Mouse (Mus musculus) limb, embryonic 11.5 days (tissue): ENCODE measurements at regions not wholly inside any gene's neighbourhood (a gene's known extent, or its start where the extent isn't known, plus 50 kb on each side); places are given as distances from the start of the nearest gene placed in this dataset.

Experiments
- ATAC-seq: fragments of 200-750 bp; cut with Nextera tagmentation; 2 replicates; pipeline ENCODE4 v1.8.0; 2017; ENCODE audit warnings: low read depth; ENCODE audit not compliant: insufficient number of reproducible peaks, low FRiP score, low TSS enrichment
- DNase-seq: peaks from one replicate; pipeline ENCODE4 v3.0.0-alpha.2; 2015; ENCODE audit warnings: low spot score
- H3K27ac ChIP-seq: fragments of 300-500 bp; sonication (generic); replicated peaks from 2 replicates; pipeline ENCODE4 v1.5.1; 2014; ENCODE audit warnings: low read depth, mild to moderate bottlenecking, low read length
- H3K27me3 ChIP-seq: fragments of 300-500 bp; sonication (generic); 2 replicates; pipeline ENCODE4 v1.6.1; 2014; ENCODE audit warnings: mild to moderate bottlenecking, low read length, mixed read lengths; ENCODE audit not compliant: control insufficient read depth, insufficient read depth
- H3K36me3 ChIP-seq: fragments of 300-500 bp; sonication (generic); 2 replicates; pipeline ENCODE4 v1.6.1; 2014; ENCODE audit warnings: mild to moderate bottlenecking, low read length, moderate library complexity, mixed read lengths; ENCODE audit not compliant: control insufficient read depth, insufficient read depth
- H3K4me1 ChIP-seq: fragments of 300-500 bp; sonication (generic); 2 replicates; pipeline ENCODE4 v1.6.1; 2014; ENCODE audit warnings: low read length, mixed read lengths; ENCODE audit not compliant: control insufficient read depth, insufficient read depth
- H3K4me2 ChIP-seq: fragments of 300-500 bp; sonication (generic); 2 replicates; pipeline ENCODE4 v1.6.1; 2014; ENCODE audit warnings: low read depth, mild to moderate bottlenecking, moderate library complexity; ENCODE audit not compliant: severe bottlenecking
- H3K4me3 ChIP-seq: fragments of 300-500 bp; sonication (generic); 2 replicates; pipeline ENCODE4 v1.5.1; 2014; ENCODE audit warnings: low read depth, low read length
- H3K9ac ChIP-seq: fragments of 300-500 bp; sonication (generic); 2 replicates; pipeline ENCODE4 v1.6.1; 2014; ENCODE audit warnings: mild to moderate bottlenecking, low read length
- H3K9me3 ChIP-seq: fragments of 300-500 bp; sonication (generic); 2 replicates; pipeline ENCODE4 v1.6.1; 2016; ENCODE audit warnings: low read length; ENCODE audit not compliant: control insufficient read depth
- WGBS: fragments of 180-500 bp; shearing (Covaris S2); extraction: QIAGEN DNeasy Blood & Tissue Kit; methylation state at CpG from one replicate; pipeline ENCODE4 v1.1.7; 2014; 5-methylcytosine and 5-hydroxymethylcytosine counted together

DNA sequence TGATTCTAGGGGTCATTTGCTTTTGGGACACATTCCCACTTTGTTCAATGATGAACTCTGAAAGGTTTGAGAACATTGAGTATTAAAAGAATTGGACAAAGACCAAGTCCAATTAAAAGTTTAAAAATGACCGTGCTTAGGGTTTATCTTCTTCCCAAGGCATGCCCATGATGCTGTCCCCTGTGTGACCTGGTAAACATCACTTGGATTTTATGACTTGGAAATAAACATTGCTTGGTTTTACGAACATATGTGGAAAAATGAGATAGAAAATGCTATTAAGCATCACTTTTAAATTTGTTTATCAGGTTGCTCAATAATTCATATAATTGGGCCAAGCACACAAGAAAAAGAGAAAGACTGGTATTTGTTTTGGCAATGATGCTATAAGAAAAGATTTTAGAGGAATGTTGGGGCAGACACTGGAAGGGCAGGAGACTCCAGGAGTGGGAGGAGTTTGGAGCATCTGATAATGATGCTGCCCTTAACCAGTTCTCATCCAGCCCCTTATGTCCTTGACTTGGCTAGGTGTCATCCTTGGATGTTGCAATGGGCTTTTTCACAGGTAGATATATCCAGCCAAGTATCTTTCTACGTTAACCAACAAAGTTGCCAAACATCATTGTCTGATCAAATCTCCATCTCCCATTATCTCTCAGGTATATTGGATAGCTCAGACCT, 92.1 kb upstream of the Dcn start:
- no peaks in the 10 kb centered on the region for H3K36me3 ChIP-seq
- DNase-seq (no peak), ATAC-seq (no peak)
- H3K9me3 ChIP-seq, result no peaks in the 10 kb centered on the region
- no peak overlapping the region for H3K4me2 ChIP-seq
- no peak overlapping the region for H3K9ac ChIP-seq
- no peaks in the 10 kb centered on the region for H3K27me3 ChIP-seq
- H3K4me1 ChIP-seq, result no peaks in the 10 kb centered on the region
- 71% methylated on average over 3 of the region's 3 CpGs for WGBS
- H3K27ac ChIP-seq, result no peak overlapping the region
- H3K4me3 ChIP-seq, result no peak overlapping the region

- Histone ChIP-seq H3K27me3 (no peaks in the 10 kb centered on the region), H3K9ac (no peak overlapping the region), H3K27ac (no peak overlapping the region), H3K4me1 (no peaks in the 10 kb centered on the region), H3K36me3 (no peaks in the 10 kb centered on the region), H3K9me3 (no peaks in the 10 kb centered on the region), H3K4me3 (no peak overlapping the region), H3K4me2 (no peak overlapping the region)
- DNase-seq, result no peak
- no peak for ATAC-seq
- 70% methylated on average over 7 of the region's 7 CpGs for WGBS
These were observed 89.5 kb upstream of the Dcn start for GRCm38 (mm10) chr10:97389647-97390590.

GRCm38 (mm10) chr10:97397062-97397771, 82.2 kb upstream of the Dcn start:
- no peak for DNase-seq
- Histone ChIP-seq H3K4me2 (no peak overlapping the region), H3K4me1 (no peaks in the 10 kb centered on the region), H3K9me3 (no peaks in the 10 kb centered on the region), H3K27me3 (no peaks in the 10 kb centered on the region), H3K27ac (no peak overlapping the region), H3K4me3 (no peak overlapping the region), H3K9ac (no peak overlapping the region), H3K36me3 (no peaks in the 10 kb centered on the region)
- no peak for ATAC-seq
- whole genome bisulfite sequencing, result 74% methylated on average over 9 of the region's 9 CpGs

DNA sequence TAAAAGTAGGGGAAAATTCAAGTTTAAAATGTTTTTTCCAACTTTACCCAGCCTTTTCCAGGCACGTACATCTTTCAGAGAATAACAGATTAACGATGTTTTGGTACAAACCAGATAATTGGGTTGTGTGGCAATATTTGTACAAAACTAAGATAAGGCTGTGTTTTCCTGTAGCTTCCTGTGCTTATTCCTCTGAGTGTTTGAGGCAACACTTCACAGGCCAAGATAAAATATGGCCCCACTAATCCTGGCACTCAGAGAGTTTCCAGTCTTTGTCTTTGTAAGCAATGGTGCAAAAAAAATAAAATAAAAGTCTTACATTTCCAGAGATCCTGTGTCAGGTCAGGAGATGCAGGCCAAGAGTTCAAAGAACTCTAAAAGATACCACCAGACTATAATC, 81.5 kb upstream of the Dcn start:
- DNase-seq, result no peak
- no peaks in the 10 kb centered on the region for H3K4me1 ChIP-seq
- no peak overlapping the region for H3K27ac ChIP-seq
- H3K36me3 ChIP-seq, result no peaks in the 10 kb centered on the region
- WGBS, result 75% methylated on average over 2 of the region's 2 CpGs
- no peak overlapping the region for H3K9ac ChIP-seq
- H3K9me3 ChIP-seq, result no peaks in the 10 kb centered on the region
- H3K4me3 ChIP-seq, result no peak overlapping the region
- H3K4me2 ChIP-seq, result no peak overlapping the region
- H3K27me3 ChIP-seq, result no peaks in the 10 kb centered on the region
- ATAC-seq, result no peak

DNA sequence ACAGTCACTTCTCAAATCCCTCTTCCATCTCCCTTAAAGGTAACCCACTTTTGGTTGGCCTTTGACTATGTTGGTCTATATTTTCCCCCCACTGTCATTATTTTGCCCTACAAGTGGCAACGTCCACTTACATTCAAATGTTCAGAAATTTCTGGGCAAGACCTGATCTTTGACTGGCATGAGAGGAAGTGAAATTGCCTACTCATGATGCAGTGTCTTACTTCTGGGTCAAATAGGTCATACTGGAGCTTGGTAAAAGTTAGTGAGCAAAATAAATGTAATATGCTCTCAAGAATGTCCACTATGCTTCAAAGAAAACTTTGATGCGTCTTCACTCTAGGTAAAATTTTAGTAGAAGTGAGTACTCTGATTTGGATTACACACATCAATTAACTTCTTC, 76.9 kb upstream of the Dcn start:
- no peak overlapping the region for H3K27ac ChIP-seq
- DNase-seq (no peak), ATAC-seq (no peak)
- no peak overlapping the region for H3K4me2 ChIP-seq
- WGBS, result 90% methylated on average over 2 of the region's 2 CpGs
- no peak overlapping the region for H3K9ac ChIP-seq
- no peaks in the 10 kb centered on the region for H3K9me3 ChIP-seq
- no peaks in the 10 kb centered on the region for H3K27me3 ChIP-seq
- no peaks in the 10 kb centered on the region for H3K36me3 ChIP-seq
- H3K4me3 ChIP-seq, result no peak overlapping the region
- H3K4me1 ChIP-seq, result no peaks in the 10 kb centered on the region

- Histone ChIP-seq H3K4me3 (no peak overlapping the region), H3K36me3 (no peaks in the 10 kb centered on the region), H3K9ac (no peak overlapping the region), H3K4me1 (no peaks in the 10 kb centered on the region), H3K9me3 (no peaks in the 10 kb centered on the region), H3K27me3 (no peaks in the 10 kb centered on the region), H3K27ac (no peak overlapping the region), H3K4me2 (no peak overlapping the region)
- ATAC-seq (no peak), DNase-seq (no peak)
- 65% methylated on average over 2 of the region's 2 CpGs for WGBS
These were observed 75.2 kb upstream of the Dcn start for GRCm38 (mm10) chr10:97404076-97404787.

GRCm38 (mm10) chr10:97409181-97409581, 70.2 kb upstream of the Dcn start:
- DNase-seq (no peak), ATAC-seq (no peak)
- H3K4me3 ChIP-seq, result no peak overlapping the region

DNA sequence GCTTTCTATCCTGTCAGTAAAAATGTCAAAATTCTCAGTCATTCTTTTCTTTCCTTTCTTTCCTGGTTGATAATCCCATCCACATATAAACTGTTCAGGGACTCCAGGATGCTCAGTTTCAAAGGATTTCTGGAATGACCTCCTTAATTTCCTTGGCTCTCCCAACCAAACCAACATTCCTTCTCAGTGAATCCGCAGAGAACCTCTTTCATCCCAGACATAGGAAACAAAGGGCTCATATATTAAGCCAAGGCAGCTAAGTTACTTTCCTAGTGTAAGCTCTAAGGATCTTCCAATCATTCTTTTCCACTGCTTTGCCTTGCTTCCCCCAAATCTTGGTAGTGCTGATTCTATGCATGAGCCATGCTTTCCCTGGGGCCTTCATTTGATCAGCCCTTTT, 69.5 kb upstream of the Dcn start:
- H3K4me1 ChIP-seq, result no peaks in the 10 kb centered on the region
- H3K27ac ChIP-seq, result no peak overlapping the region
- H3K4me2 ChIP-seq, result no peak overlapping the region
- no peak overlapping the region for H3K9ac ChIP-seq
- ATAC-seq (no peak), DNase-seq (no peak)
- H3K4me3 ChIP-seq, result no peak overlapping the region
- WGBS, result 75% methylated on average over 1 of the region's 1 CpGs
- no peaks in the 10 kb centered on the region for H3K27me3 ChIP-seq
- H3K36me3 ChIP-seq, result no peaks in the 10 kb centered on the region
- H3K9me3 ChIP-seq, result no peaks in the 10 kb centered on the region

More at GRCm38 (mm10) chr10:97409181-97409581, 70.2 kb upstream of the Dcn start:
- Histone ChIP-seq H3K9me3 (no peaks in the 10 kb centered on the region), H3K27me3 (no peaks in the 10 kb centered on the region), H3K9ac (no peak overlapping the region), H3K27ac (no peak overlapping the region), H3K36me3 (no peaks in the 10 kb centered on the region), H3K4me2 (no peak overlapping the region), H3K4me1 (no peaks in the 10 kb centered on the region)
- WGBS, result 17% methylated on average over 1 of the region's 1 CpGs
